Mouse (Mus musculus): ENCODE measurements around the gene Vps51. TPM values are rescaled to one million over a fixed set of nuclear protein-coding genes. Genes with fewer than 3 reads are reported as not detected.
A peak's percentile ranks its signal among the peaks of the same experiment; 100 is the strongest.

Gene Vps51
- polyA plus RNA-seq, 1 experiment from 2014 or later: 57.8 TPM

GRCm38 (mm10) chr19:6102169-6102853 lies 25.3 kb upstream of the Vps51 start:
- Histone ChIP-seq H3K4me1 (replicated peaks; ENCODE audit: insufficient read depth, low read length) (no peaks in the 10 kb centered on the region), H3K27ac (no peak overlapping the region), H3K4me2 (ENCODE audit: low read length) (no peak overlapping the region), H3K36me3 (ENCODE audit: insufficient read depth, low read length) (no peaks in the 10 kb centered on the region), H3K9ac (ENCODE audit: low read depth, low read length) (no peak overlapping the region), H3K27me3 (ENCODE audit: insufficient read depth, low read length) (no peaks in the 10 kb centered on the region), H3K9me3 (replicated peaks; ENCODE audit: low read length) (no peaks in the 10 kb centered on the region), H3K4me3 (replicated peaks; ENCODE audit: low read depth, low read length) (no peak overlapping the region)
- ATAC-seq (replicated peaks; ENCODE audit: low FRiP score, low read depth) (no peak), DNase-seq (ENCODE audit: low spot score) (no peak)
- TF ChIP-seq CTCF (IDR thresholded peaks at IDR 0.05; ENCODE audit: low read depth): no peak
- WGBS: 75% methylated on average over 6 of the region's 6 CpGs

- Histone ChIP-seq H3K27ac (no peak overlapping the region), H3K4me3 (replicated peaks; ENCODE audit: low read depth, low read length) (no peak overlapping the region), H3K9me3 (replicated peaks; ENCODE audit: low read length) (no peaks in the 10 kb centered on the region), H3K27me3 (ENCODE audit: insufficient read depth, low read length) (no peaks in the 10 kb centered on the region), H3K4me1 (replicated peaks; ENCODE audit: insufficient read depth, low read length) (no peaks in the 10 kb centered on the region), H3K36me3 (ENCODE audit: insufficient read depth, low read length) (no peaks in the 10 kb centered on the region), H3K4me2 (ENCODE audit: low read length) (no peak overlapping the region), H3K9ac (ENCODE audit: low read depth, low read length) (no peak overlapping the region)
- DNase-seq (ENCODE audit: low spot score) (no peak), ATAC-seq (replicated peaks; ENCODE audit: low FRiP score, low read depth) (no peak)
- TF ChIP-seq CTCF (IDR thresholded peaks at IDR 0.05; ENCODE audit: low read depth): no peak
- WGBS: 58% methylated on average over 6 of the region's 6 CpGs
These were observed 24.2 kb upstream of the Vps51 start for GRCm38 (mm10) chr19:6101186-6101585.

- WGBS: 81% methylated on average over 3 of the region's 3 CpGs
- H3K4me2 ChIP-seq (ENCODE audit: low read length): no peak overlapping the region
- ATAC-seq (replicated peaks; ENCODE audit: low FRiP score, low read depth) (no peak), DNase-seq (ENCODE audit: low spot score) (no peak)
- H3K27me3 ChIP-seq (ENCODE audit: insufficient read depth, low read length): no peaks in the 10 kb centered on the region
- H3K9ac ChIP-seq (ENCODE audit: low read depth, low read length): no peak overlapping the region
- no peak for TF ChIP-seq CTCF (IDR thresholded peaks at IDR 0.05; ENCODE audit: low read depth)
- H3K4me1 ChIP-seq (replicated peaks; ENCODE audit: insufficient read depth, low read length): no peaks in the 10 kb centered on the region
- no peak overlapping the region for H3K4me3 ChIP-seq (replicated peaks; ENCODE audit: low read depth, low read length)
- H3K27ac ChIP-seq: no peak overlapping the region
- H3K36me3 ChIP-seq (ENCODE audit: insufficient read depth, low read length): 0 out of 2 replicates have a peak, but pooled peaks cover 3% of the 10 kb centered on the region
- no peaks in the 10 kb centered on the region for H3K9me3 ChIP-seq (replicated peaks; ENCODE audit: low read length)
These were observed 20.8 kb upstream of the Vps51 start for GRCm38 (mm10) chr19:6097847-6098246.

DNA sequence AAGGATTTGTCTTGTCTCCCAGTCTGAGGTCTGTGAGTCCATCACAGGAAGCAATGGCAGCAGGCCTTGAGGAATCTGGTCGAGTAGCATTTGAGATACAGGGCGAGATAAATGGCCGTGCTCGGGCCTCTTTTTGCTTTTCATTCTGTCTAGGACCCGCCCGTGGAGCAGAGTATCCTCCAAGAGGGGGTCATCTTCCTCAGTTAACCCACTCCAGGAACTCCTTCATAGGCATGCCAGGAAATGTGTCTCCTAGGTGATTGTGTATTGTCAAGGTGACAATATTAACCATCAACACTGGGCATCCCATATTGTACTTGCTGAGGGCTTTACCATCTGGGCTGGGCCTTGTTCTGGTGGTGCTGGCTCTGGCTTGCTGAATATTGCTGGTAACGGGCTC lies 17.1 kb upstream of the Vps51 start, which contains the start of gene AC131692.1:
Gene AC131692.1 (plus strand): TSS at position 301 of the 400 bp plus-strand sequence.
- Histone ChIP-seq H3K9me3 (replicated peaks; ENCODE audit: low read length) (no peaks in the 10 kb centered on the region), H3K4me1 (replicated peaks; ENCODE audit: insufficient read depth, low read length) (no peaks in the 10 kb centered on the region), H3K4me2 (ENCODE audit: low read length) (no peak within 1 kb of the TSS), H3K36me3 (ENCODE audit: insufficient read depth, low read length) (peaks cover 20% of the 10 kb centered on the region; the same call in 1 of the 2 replicates), H3K4me3 (replicated peaks; ENCODE audit: low read depth, low read length) (no peak within 1 kb of the TSS), H3K9ac (ENCODE audit: low read depth, low read length) (no peak within 1 kb of the TSS), H3K27ac (no peak within 1 kb of the TSS), H3K27me3 (ENCODE audit: insufficient read depth, low read length) (no peaks in the 10 kb centered on the region)
- 85% methylated on average over 7 of the region's 7 CpGs for whole genome bisulfite sequencing
- no peak for DNase-seq (ENCODE audit: low spot score)
- no peak for ATAC-seq (replicated peaks; ENCODE audit: low FRiP score, low read depth)
- TF ChIP-seq CTCF (IDR thresholded peaks at IDR 0.05; ENCODE audit: low read depth): no peak

GRCm38 (mm10) chr19:6088841-6089240 lies 11.8 kb upstream of the Vps51 start:
- no peak for TF ChIP-seq CTCF (IDR thresholded peaks at IDR 0.05; ENCODE audit: low read depth)
- Histone ChIP-seq H3K9ac (ENCODE audit: low read depth, low read length) (no peak overlapping the region), H3K4me3 (replicated peaks; ENCODE audit: low read depth, low read length) (no peak overlapping the region), H3K4me1 (replicated peaks; ENCODE audit: insufficient read depth, low read length) (0 out of 2 replicates have a peak, but pooled peaks cover 4% of the 10 kb centered on the region), H3K4me2 (ENCODE audit: low read length) (no peak overlapping the region), H3K36me3 (ENCODE audit: insufficient read depth, low read length) (peaks cover 17% of the 10 kb centered on the region), H3K27me3 (ENCODE audit: insufficient read depth, low read length) (no peaks in the 10 kb centered on the region), H3K9me3 (replicated peaks; ENCODE audit: low read length) (no peaks in the 10 kb centered on the region), H3K27ac (no peak overlapping the region)
- WGBS: 92% methylated on average over 13 of the region's 13 CpGs
- DNase-seq (ENCODE audit: low spot score) (no peak), ATAC-seq (replicated peaks; ENCODE audit: low FRiP score, low read depth) (no peak)

DNA sequence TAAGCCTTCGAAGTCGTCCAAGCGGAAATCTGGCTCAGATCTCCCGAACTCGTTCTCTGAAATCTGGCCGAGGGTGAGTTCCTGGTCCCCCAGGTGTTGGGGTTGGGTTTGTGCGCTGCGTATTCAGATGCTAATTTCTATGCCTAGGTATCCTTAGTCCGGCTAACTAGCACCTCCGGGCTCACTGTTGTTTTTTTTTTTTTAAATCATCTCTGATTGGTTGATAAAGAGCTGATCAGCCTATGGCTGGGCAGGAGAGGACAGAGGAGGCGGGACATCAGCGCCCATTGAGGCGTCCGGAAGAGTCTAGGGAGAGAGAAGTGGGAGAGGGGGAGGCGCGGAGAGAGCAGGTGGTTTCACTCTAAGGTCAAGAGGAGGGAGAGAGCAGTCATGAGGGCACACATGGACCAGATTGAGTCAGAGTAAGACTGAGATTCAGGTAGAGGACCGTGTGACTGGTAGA lies 8.4 kb upstream of the Vps51 start:
- Histone ChIP-seq H3K27ac (peak overlapping the region; percentile 70), H3K9ac (ENCODE audit: low read depth, low read length) (peak overlapping the region; percentile 48), H3K4me3 (replicated peaks; ENCODE audit: low read depth, low read length) (peak overlapping the region; percentile 70), H3K9me3 (replicated peaks; ENCODE audit: low read length) (no peaks in the 10 kb centered on the region), H3K36me3 (ENCODE audit: insufficient read depth, low read length) (peaks cover 26% of the 10 kb centered on the region), H3K4me2 (ENCODE audit: low read length) (peak overlapping the region; percentile 85), H3K4me1 (replicated peaks; ENCODE audit: insufficient read depth, low read length) (0 out of 2 replicates have a peak, but pooled peaks cover 6% of the 10 kb centered on the region), H3K27me3 (ENCODE audit: insufficient read depth, low read length) (no peaks in the 10 kb centered on the region)
- DNase-seq (ENCODE audit: low spot score): peak; percentile 92
- ATAC-seq (replicated peaks; ENCODE audit: low FRiP score, low read depth): peak; percentile 78
- TF ChIP-seq CTCF (IDR thresholded peaks at IDR 0.05; ENCODE audit: low read depth): no peak
- under 1% methylated on average over 17 of the region's 17 CpGs for WGBS

All from kidney, postnatal 0 days (tissue).